Mouse (Mus musculus): ENCODE measurements around the gene Epx. TPM values are rescaled to one million over a fixed set of nuclear protein-coding genes. Genes with fewer than 3 reads are reported as not detected.

Epx gene
- polyA plus RNA-seq, 1 experiment from 2014 or later = 0.08 TPM

GRCm38 (mm10) chr11:87853597-87853954 lies 21.8 kb downstream of the Epx start:
- peak overlapping the region; percentile 62; the same call in 1 of the 2 replicates for H3K9ac ChIP-seq (ENCODE audit: low read depth, low read length)
- no peaks in the 10 kb centered on the region for H3K9me3 ChIP-seq (ENCODE audit: control insufficient read depth, low read length)
- peak; percentile 9; the same call in 1 of the 2 replicates for ATAC-seq (ENCODE audit: low FRiP score, low TSS enrichment)
- H3K4me1 ChIP-seq (ENCODE audit: control insufficient read depth, insufficient read depth, low read length) = peaks cover 4% of the 10 kb centered on the region; the same call in 1 of the 2 replicates
- no peaks in the 10 kb centered on the region for H3K27me3 ChIP-seq (ENCODE audit: control insufficient read depth, insufficient read depth, low read length)
- H3K27ac ChIP-seq (ENCODE audit: low read depth, low read length) = peak overlapping the region; percentile 42; the same call in 1 of the 2 replicates
- 33% methylated on average over 8 of the region's 8 CpGs for WGBS
- peaks cover 14% of the 10 kb centered on the region; the same call in 1 of the 2 replicates for H3K36me3 ChIP-seq (ENCODE audit: control insufficient read depth, insufficient read depth, low read length)
- peak overlapping the region; percentile 75 for H3K4me2 ChIP-seq (replicated peaks; ENCODE audit: low read depth, low read length)
- peak overlapping the region; percentile 67 for H3K4me3 ChIP-seq (ENCODE audit: low read length)

- peak within 1 kb of the TSS; percentile 42; the same call in 1 of the 2 replicates for H3K27ac ChIP-seq (ENCODE audit: low read depth, low read length)
- no peaks in the 10 kb centered on the region for H3K27me3 ChIP-seq (ENCODE audit: control insufficient read depth, insufficient read depth, low read length)
- H3K4me2 ChIP-seq (replicated peaks; ENCODE audit: low read depth, low read length) = peak within 1 kb of the TSS; percentile 75
- ATAC-seq (ENCODE audit: low FRiP score, low TSS enrichment) = peak; percentile 95
- H3K9me3 ChIP-seq (ENCODE audit: control insufficient read depth, low read length) = no peaks in the 10 kb centered on the region
- peaks cover 4% of the 10 kb centered on the region; the same call in 1 of the 2 replicates for H3K4me1 ChIP-seq (ENCODE audit: control insufficient read depth, insufficient read depth, low read length)
- WGBS = 4% methylated on average over 40 of the region's 40 CpGs
- H3K36me3 ChIP-seq (ENCODE audit: control insufficient read depth, insufficient read depth, low read length) = peaks cover 9% of the 10 kb centered on the region; the same call in 1 of the 2 replicates
- H3K4me3 ChIP-seq (ENCODE audit: low read length) = peak within 1 kb of the TSS; percentile 67
- peak within 1 kb of the TSS; percentile 62 for H3K9ac ChIP-seq (ENCODE audit: low read depth, low read length)
Observed at GRCm38 (mm10) chr11:87852690-87853596, 22.4 kb downstream of the Epx start, which contains the start of gene Mks1. Gene Mks1 (plus strand): TSS chr11:87853215.

- Histone ChIP-seq H3K4me2 (replicated peaks; ENCODE audit: low read depth, low read length) (no peak overlapping the region), H3K4me1 (ENCODE audit: control insufficient read depth, insufficient read depth, low read length) (no peaks in the 10 kb centered on the region), H3K36me3 (ENCODE audit: control insufficient read depth, insufficient read depth, low read length) (no peaks in the 10 kb centered on the region), H3K27ac (ENCODE audit: low read depth, low read length) (no peak overlapping the region), H3K27me3 (ENCODE audit: control insufficient read depth, insufficient read depth, low read length) (no peaks in the 10 kb centered on the region), H3K9ac (ENCODE audit: low read depth, low read length) (no peak overlapping the region), H3K4me3 (ENCODE audit: low read length) (no peak overlapping the region), H3K9me3 (ENCODE audit: control insufficient read depth, low read length) (no peaks in the 10 kb centered on the region)
- 73% methylated on average over 6 of the region's 6 CpGs for WGBS
- 0 out of 2 replicates have a peak, but pooled peaks have one; percentile 57 for ATAC-seq (ENCODE audit: low FRiP score, low TSS enrichment)
Observed at GRCm38 (mm10) chr11:87847884-87848283, 27.5 kb downstream of the Epx start.

- Histone ChIP-seq H3K9me3 (ENCODE audit: control insufficient read depth, low read length) (no peaks in the 10 kb centered on the region), H3K36me3 (ENCODE audit: control insufficient read depth, insufficient read depth, low read length) (no peaks in the 10 kb centered on the region), H3K4me1 (ENCODE audit: control insufficient read depth, insufficient read depth, low read length) (no peaks in the 10 kb centered on the region), H3K4me3 (ENCODE audit: low read length) (no peak overlapping the region), H3K27ac (ENCODE audit: low read depth, low read length) (no peak overlapping the region), H3K4me2 (replicated peaks; ENCODE audit: low read depth, low read length) (no peak overlapping the region), H3K9ac (ENCODE audit: low read depth, low read length) (no peak overlapping the region), H3K27me3 (ENCODE audit: control insufficient read depth, insufficient read depth, low read length) (no peaks in the 10 kb centered on the region)
- ATAC-seq (ENCODE audit: low FRiP score, low TSS enrichment) = no peak
- WGBS = 86% methylated on average over 12 of the region's 12 CpGs
Observed at GRCm38 (mm10) chr11:87846968-87847600, 28.3 kb downstream of the Epx start.

GRCm38 (mm10) chr11:87841436-87841835 lies 33.9 kb downstream of the Epx start:
- WGBS = 90% methylated on average over 3 of the region's 3 CpGs
- Histone ChIP-seq H3K27me3 (ENCODE audit: control insufficient read depth, insufficient read depth, low read length) (no peaks in the 10 kb centered on the region), H3K4me1 (ENCODE audit: control insufficient read depth, insufficient read depth, low read length) (no peaks in the 10 kb centered on the region), H3K4me3 (ENCODE audit: low read length) (no peak overlapping the region), H3K36me3 (ENCODE audit: control insufficient read depth, insufficient read depth, low read length) (no peaks in the 10 kb centered on the region), H3K9ac (ENCODE audit: low read depth, low read length) (no peak overlapping the region), H3K9me3 (ENCODE audit: control insufficient read depth, low read length) (no peaks in the 10 kb centered on the region), H3K4me2 (replicated peaks; ENCODE audit: low read depth, low read length) (no peak overlapping the region), H3K27ac (ENCODE audit: low read depth, low read length) (no peak overlapping the region)
- ATAC-seq (ENCODE audit: low FRiP score, low TSS enrichment) = no peak

GRCm38 (mm10) chr11:87840676-87841075 lies 34.7 kb downstream of the Epx start:
- no peak overlapping the region for H3K4me2 ChIP-seq (replicated peaks; ENCODE audit: low read depth, low read length)
- WGBS = 83% methylated on average over 8 of the region's 8 CpGs
- no peak overlapping the region for H3K9ac ChIP-seq (ENCODE audit: low read depth, low read length)
- ATAC-seq (ENCODE audit: low FRiP score, low TSS enrichment) = no peak
- H3K4me3 ChIP-seq (ENCODE audit: low read length) = no peak overlapping the region
- H3K36me3 ChIP-seq (ENCODE audit: control insufficient read depth, insufficient read depth, low read length) = no peaks in the 10 kb centered on the region
- no peaks in the 10 kb centered on the region for H3K4me1 ChIP-seq (ENCODE audit: control insufficient read depth, insufficient read depth, low read length)
- no peaks in the 10 kb centered on the region for H3K27me3 ChIP-seq (ENCODE audit: control insufficient read depth, insufficient read depth, low read length)
- no peak overlapping the region for H3K27ac ChIP-seq (ENCODE audit: low read depth, low read length)
- H3K9me3 ChIP-seq (ENCODE audit: control insufficient read depth, low read length) = no peaks in the 10 kb centered on the region

- no peak within 1 kb of the TSS for H3K4me2 ChIP-seq (replicated peaks; ENCODE audit: low read depth, low read length)
- no peak within 1 kb of the TSS for H3K4me3 ChIP-seq (ENCODE audit: low read length)
- no peaks in the 10 kb centered on the region for H3K4me1 ChIP-seq (ENCODE audit: control insufficient read depth, insufficient read depth, low read length)
- WGBS = 45% methylated on average over 10 of the region's 10 CpGs
- no peak within 1 kb of the TSS for H3K27ac ChIP-seq (ENCODE audit: low read depth, low read length)
- no peaks in the 10 kb centered on the region for H3K9me3 ChIP-seq (ENCODE audit: control insufficient read depth, low read length)
- ATAC-seq (ENCODE audit: low FRiP score, low TSS enrichment) = no peak
- no peak within 1 kb of the TSS for H3K9ac ChIP-seq (ENCODE audit: low read depth, low read length)
- H3K27me3 ChIP-seq (ENCODE audit: control insufficient read depth, insufficient read depth, low read length) = no peaks in the 10 kb centered on the region
- no peaks in the 10 kb centered on the region for H3K36me3 ChIP-seq (ENCODE audit: control insufficient read depth, insufficient read depth, low read length)
Observed at GRCm38 (mm10) chr11:87828239-87828900, 47.0 kb downstream of the Epx start, which contains the start of gene Lpo. Gene Lpo (minus strand): TSS chr11:87828289.

GRCm38 (mm10) chr11:87821502-87821901 lies 53.8 kb downstream of the Epx start:
- Histone ChIP-seq H3K27ac (ENCODE audit: low read depth, low read length) (no peak overlapping the region), H3K9me3 (ENCODE audit: control insufficient read depth, low read length) (no peaks in the 10 kb centered on the region), H3K4me1 (ENCODE audit: control insufficient read depth, insufficient read depth, low read length) (no peaks in the 10 kb centered on the region; the same call in 1 of the 2 replicates), H3K27me3 (ENCODE audit: control insufficient read depth, insufficient read depth, low read length) (no peaks in the 10 kb centered on the region), H3K4me3 (ENCODE audit: low read length) (no peak overlapping the region), H3K36me3 (ENCODE audit: control insufficient read depth, insufficient read depth, low read length) (no peaks in the 10 kb centered on the region), H3K4me2 (replicated peaks; ENCODE audit: low read depth, low read length) (no peak overlapping the region), H3K9ac (ENCODE audit: low read depth, low read length) (no peak overlapping the region)
- WGBS = 47% methylated on average over 5 of the region's 5 CpGs
- ATAC-seq (ENCODE audit: low FRiP score, low TSS enrichment) = no peak
